In genomic region chr5:134173206-134173605, GRCm38 (mm10) we compare ENCODE assay signal across 8 mouse cellular contexts. TPM values are rescaled to one million over a fixed set of nuclear protein-coding genes. Genes with fewer than 3 reads are reported as not detected.
A peak's percentile ranks its signal among the peaks of the same experiment; 100 is the strongest.
DNase-seq lines count a peak whose midpoint lies in the region; ATAC-seq lines count a peak whose summit lies in the region.

No protein-coding gene starts in this region.

- H3K9ac ChIP-seq in forebrain, embryonic 11.5 days (ENCODE audit: low read length): no peak overlapping the region
- no peak overlapping the region for H3K9ac ChIP-seq in forebrain, embryonic 13.5 days
- no peak overlapping the region for H3K9ac ChIP-seq in midbrain, embryonic 16.5 days (ENCODE audit: low read depth, low read length)
- no peak overlapping the region for H3K9ac ChIP-seq in heart, embryonic 12.5 days

- no peak overlapping the region for H3K4me2 ChIP-seq in forebrain, embryonic 11.5 days (ENCODE audit: low read depth, low read length, severe bottlenecking)
- H3K4me2 ChIP-seq in forebrain, embryonic 13.5 days: no peak overlapping the region
- no peak overlapping the region for H3K4me2 ChIP-seq in midbrain, embryonic 16.5 days (ENCODE audit: low read length)
- H3K4me2 ChIP-seq in heart, embryonic 12.5 days: no peak overlapping the region

- H3K4me3 ChIP-seq in forebrain, embryonic 11.5 days (ENCODE audit: low read depth, low read length): no peak overlapping the region
- no peak overlapping the region for H3K4me3 ChIP-seq in forebrain, embryonic 13.5 days
- no peak overlapping the region for H3K4me3 ChIP-seq in midbrain, embryonic 10.5 days
- H3K4me3 ChIP-seq in midbrain, embryonic 16.5 days (ENCODE audit: low read depth, low read length): no peak overlapping the region
- H3K4me3 ChIP-seq in heart, embryonic 12.5 days: no peak overlapping the region

- 44% methylated on average over 4 of the region's 4 CpGs for WGBS in forebrain, embryonic 11.5 days
- 40% methylated on average over 4 of the region's 4 CpGs for WGBS in forebrain, embryonic 13.5 days
- WGBS in midbrain, embryonic 10.5 days: 42% methylated on average over 4 of the region's 4 CpGs
- 39% methylated on average over 4 of the region's 4 CpGs for WGBS in midbrain, embryonic 16.5 days
- 40% methylated on average over 4 of the region's 4 CpGs for WGBS in heart, embryonic 12.5 days

- H3K36me3 ChIP-seq in forebrain, embryonic 11.5 days (ENCODE audit: control insufficient read depth, insufficient read depth, low read length): no peaks in the 10 kb centered on the region; the same call in 1 of the 2 replicates
- H3K36me3 ChIP-seq in forebrain, embryonic 13.5 days (ENCODE audit: poor library complexity, severe bottlenecking): peaks cover 25% of the 10 kb centered on the region; the same call in 1 of the 2 replicates
- peaks cover 44% of the 10 kb centered on the region for H3K36me3 ChIP-seq in midbrain, embryonic 10.5 days
- H3K36me3 ChIP-seq in midbrain, embryonic 16.5 days (ENCODE audit: control insufficient read depth, insufficient read depth, low read length): peaks cover 2% of the 10 kb centered on the region; the same call in 1 of the 2 replicates
- H3K36me3 ChIP-seq in heart, embryonic 12.5 days: peaks cover 42% of the 10 kb centered on the region

- no peaks in the 10 kb centered on the region for H3K27me3 ChIP-seq in forebrain, embryonic 11.5 days (ENCODE audit: control insufficient read depth, insufficient read depth, low read length)
- H3K27me3 ChIP-seq in forebrain, embryonic 13.5 days: no peaks in the 10 kb centered on the region
- H3K27me3 ChIP-seq in midbrain, embryonic 10.5 days (ENCODE audit: low read depth, poor library complexity, severe bottlenecking): no peaks in the 10 kb centered on the region
- H3K27me3 ChIP-seq in midbrain, embryonic 16.5 days (ENCODE audit: control insufficient read depth, insufficient read depth, low read depth, low read length): no peaks in the 10 kb centered on the region
- H3K27me3 ChIP-seq in heart, embryonic 12.5 days (replicated peaks): no peaks in the 10 kb centered on the region

- H3K4me1 ChIP-seq in forebrain, embryonic 11.5 days (replicated peaks; ENCODE audit: control insufficient read depth, insufficient read depth, low read length): peaks cover 6% of the 10 kb centered on the region
- H3K4me1 ChIP-seq in forebrain, embryonic 13.5 days: peaks cover 16% of the 10 kb centered on the region
- H3K4me1 ChIP-seq in midbrain, embryonic 10.5 days: peaks cover 28% of the 10 kb centered on the region
- peaks cover 11% of the 10 kb centered on the region for H3K4me1 ChIP-seq in midbrain, embryonic 16.5 days (ENCODE audit: control insufficient read depth, insufficient read depth, low read length)
- H3K4me1 ChIP-seq in heart, embryonic 12.5 days (replicated peaks): peaks cover 9% of the 10 kb centered on the region

- no peak overlapping the region for H3K27ac ChIP-seq in forebrain, embryonic 11.5 days (ENCODE audit: low read depth, low read length)
- no peak overlapping the region for H3K27ac ChIP-seq in forebrain, embryonic 13.5 days
- no peak overlapping the region for H3K27ac ChIP-seq in midbrain, embryonic 10.5 days (replicated peaks)
- no peak overlapping the region for H3K27ac ChIP-seq in midbrain, embryonic 16.5 days (ENCODE audit: low read length)
- H3K27ac ChIP-seq in heart, embryonic 12.5 days (ENCODE audit: poor library complexity, severe bottlenecking): no peak overlapping the region

- DNase-seq in forebrain, embryonic 11.5 days (ENCODE audit: low spot score): peak; percentile 68
- DNase-seq in midbrain, embryonic 10.5 days (ENCODE audit: low spot score): peak; percentile 33
- peak; percentile 60 for DNase-seq in c-Kit-positive CD71-positive TER-119-positive erythroid progenitor cells, embryonic 14.5 days (ENCODE audit: low spot score)
- DNase-seq in naive thymus-derived CD4-positive, alpha-beta T cell, adult 2 months (ENCODE audit: low read depth): peak; percentile 63
- DNase-seq in urinary bladder, postnatal 36 days (ENCODE audit: low spot score in 2 of 2): no peak

- ATAC-seq in forebrain, embryonic 11.5 days (replicated peaks; ENCODE audit: low FRiP score): no peak
- no peak for ATAC-seq in forebrain, embryonic 13.5 days
- no peak for ATAC-seq in midbrain, embryonic 16.5 days
- no peak for ATAC-seq in heart, embryonic 12.5 days (ENCODE audit: insufficient number of reproducible peaks, low FRiP score)

- no peaks in the 10 kb centered on the region for H3K9me3 ChIP-seq in forebrain, embryonic 11.5 days (ENCODE audit: control insufficient read depth, low read length)
- no peaks in the 10 kb centered on the region for H3K9me3 ChIP-seq in forebrain, embryonic 13.5 days (replicated peaks)
- no peaks in the 10 kb centered on the region for H3K9me3 ChIP-seq in midbrain, embryonic 10.5 days (replicated peaks)
- H3K9me3 ChIP-seq in midbrain, embryonic 16.5 days (replicated peaks; ENCODE audit: control insufficient read depth, low read length, poor library complexity, severe bottlenecking): no peaks in the 10 kb centered on the region
- no peaks in the 10 kb centered on the region for H3K9me3 ChIP-seq in heart, embryonic 12.5 days (replicated peaks)

RNA-seq across cellular contexts. Expression of gene Rcc1l, which starts 3.4 kb away (rescaled TPM):
- polyA plus RNA-seq in forebrain, embryonic 11.5 days (2014; fragmentation: Nextera tagmentation; extraction: Ambion mirVana): 29.1 and 34.7 TPM in 2 replicates
- 23.3 and 24.4 TPM in 2 replicates for polyA plus RNA-seq in forebrain, embryonic 13.5 days (2015; fragmentation: Nextera tagmentation; extraction: Ambion mirVana)
- 35.9 and 38.0 TPM in 2 replicates for polyA plus RNA-seq in midbrain, embryonic 10.5 days (2016; fragmentation: Nextera tagmentation; extraction: Ambion mirVana)
- polyA plus RNA-seq in midbrain, embryonic 16.5 days (2015; fragmentation: Nextera tagmentation; extraction: Ambion mirVana): 19.1 and 20.9 TPM in 2 replicates
- polyA plus RNA-seq in heart, embryonic 12.5 days (2016; fragmentation: Nextera tagmentation; extraction: Ambion mirVana): 25.4 and 26.9 TPM in 2 replicates

RNA-seq across cellular contexts. Expression of gene Gtf2ird2, which starts 10.6 kb away (rescaled TPM):
- polyA plus RNA-seq in forebrain, embryonic 11.5 days (2014; fragmentation: Nextera tagmentation; extraction: Ambion mirVana): 8.4 and 9.8 TPM in 2 replicates
- 11.0 and 12.8 TPM in 2 replicates for polyA plus RNA-seq in forebrain, embryonic 13.5 days (2015; fragmentation: Nextera tagmentation; extraction: Ambion mirVana)
- 7.1 and 8.9 TPM in 2 replicates for polyA plus RNA-seq in midbrain, embryonic 10.5 days (2016; fragmentation: Nextera tagmentation; extraction: Ambion mirVana)
- 15.0 and 15.2 TPM in 2 replicates for polyA plus RNA-seq in midbrain, embryonic 16.5 days (2015; fragmentation: Nextera tagmentation; extraction: Ambion mirVana)
- 6.5 and 6.9 TPM in 2 replicates for polyA plus RNA-seq in heart, embryonic 12.5 days (2016; fragmentation: Nextera tagmentation; extraction: Ambion mirVana)

RNA-seq across cellular contexts. Expression of gene Ncf1, which starts 56.2 kb away (rescaled TPM):
- polyA plus RNA-seq in forebrain, embryonic 11.5 days (2014; fragmentation: Nextera tagmentation; extraction: Ambion mirVana): 1.3 and 3.0 TPM in 2 replicates
- polyA plus RNA-seq in forebrain, embryonic 13.5 days (2015; fragmentation: Nextera tagmentation; extraction: Ambion mirVana): 1.5 and 1.8 TPM in 2 replicates
- polyA plus RNA-seq in midbrain, embryonic 10.5 days (2016; fragmentation: Nextera tagmentation; extraction: Ambion mirVana): 2.6 and 2.7 TPM in 2 replicates
- 2.5 and 2.7 TPM in 2 replicates for polyA plus RNA-seq in midbrain, embryonic 16.5 days (2015; fragmentation: Nextera tagmentation; extraction: Ambion mirVana)
- polyA plus RNA-seq in heart, embryonic 12.5 days (2016; fragmentation: Nextera tagmentation; extraction: Ambion mirVana): 2.0 and 2.2 TPM in 2 replicates

Comparison
In these comparisons a context has a peak if more than half of its experiments do, and no peak if none do; other contexts are left out.
1. DNase-seq: peak in forebrain, embryonic 11.5 days (single experiment), midbrain, embryonic 10.5 days (single experiment), c-Kit-positive CD71-positive TER-119-positive erythroid progenitor cells, embryonic 14.5 days (single experiment) and naive thymus-derived CD4-positive, alpha-beta T cell, adult 2 months (single experiment); none in urinary bladder, postnatal 36 days (0 of 2).